Mouse (Mus musculus) ES-E14 (cell line): ENCODE results near the gene Apbb1ip. TPM values are rescaled to one million over a fixed set of nuclear protein-coding genes. Genes with fewer than 3 reads are reported as not detected.

Source experiments
- DNase-seq: peaks from one replicate; pipeline ENCODE4 v3.0.0-alpha.2; 2013; ENCODE audit warnings: low read depth, low spot score
- H3K27ac ChIP-seq: 2 replicates; pipeline ENCODE4 v1.5.1; 2012; ENCODE audit warnings: low read depth, mild to moderate bottlenecking, low read length, moderate library complexity, mixed read lengths; ENCODE audit not compliant: poor library complexity, insufficient read depth, severe bottlenecking
- H3K36me3 ChIP-seq: 2 replicates; pipeline ENCODE4 v1.6.1; 2012; ENCODE audit warnings: mild to moderate bottlenecking, low read length, moderate library complexity, mixed read lengths; ENCODE audit not compliant: control insufficient read depth, poor library complexity, insufficient read depth, severe bottlenecking
- H3K4me1 ChIP-seq, 2 experiments: fragments of 150-350 bp in 1 of 2; sonication (generic) in 1 of 2; 2 replicates each; pipeline ENCODE4 v1.6.1; 2012; ENCODE audit warnings: low read length in 2 of 2, mild to moderate bottlenecking in 1 of 2, mixed read lengths in 1 of 2; ENCODE audit not compliant: control insufficient read depth in 2 of 2, insufficient read depth in 2 of 2, poor library complexity in 1 of 2
- H3K4me3 ChIP-seq, 2 experiments: fragments of 150-350 bp in 1 of 2; sonication (generic) in 1 of 2; 2 replicates each; pipeline ENCODE4 v1.5.1; 2012; ENCODE audit warnings: low read length in 2 of 2, low read depth in 1 of 2, mild to moderate bottlenecking in 1 of 2, mixed read lengths in 1 of 2; ENCODE audit not compliant: insufficient read depth in 1 of 2, poor library complexity in 1 of 2, severe bottlenecking in 1 of 2
- H3K9ac ChIP-seq: 2 replicates; pipeline ENCODE4 v1.6.1; 2012; ENCODE audit warnings: low read depth, mild to moderate bottlenecking, low read length, mixed read lengths; ENCODE audit not compliant: poor library complexity, insufficient read depth, severe bottlenecking
- H3K9me3 ChIP-seq: fragments of 150-350 bp; sonication (generic); 2 replicates; pipeline ENCODE4 v1.6.1; 2012; ENCODE audit warnings: low read depth, mild to moderate bottlenecking, low read length; ENCODE audit not compliant: control insufficient read depth, insufficient read depth
- CHD2 ChIP-seq: IDR thresholded peaks from 2 replicates; pipeline ENCODE4 v1.6.1; 2014; ENCODE audit warnings: mild to moderate bottlenecking, low read depth, low read length, inconsistent platforms
- HCFC1 ChIP-seq: IDR thresholded peaks from 2 replicates; pipeline ENCODE4 v1.6.1; 2012; ENCODE audit warnings: low read length, inconsistent platforms, borderline replicate concordance; ENCODE audit not compliant: insufficient read depth
- MAFK ChIP-seq: IDR thresholded peaks from 2 replicates; pipeline ENCODE4 v1.6.1; 2014; ENCODE audit warnings: mild to moderate bottlenecking, low read depth, low read length, inconsistent platforms; ENCODE audit not compliant: insufficient read depth
- ZC3H11A ChIP-seq: IDR thresholded peaks from 2 replicates; pipeline ENCODE4 v1.6.1; 2012; ENCODE audit warnings: low read depth, mild to moderate bottlenecking, inconsistent platforms, low read length, borderline replicate concordance
- ZNF384 ChIP-seq: IDR thresholded peaks from 2 replicates; pipeline ENCODE4 v1.6.1; 2012; ENCODE audit warnings: low read depth, low read length, inconsistent platforms
- in situ Hi-C, 2 experiments: fragments of 600-800 bp; cut with MboI; formaldehyde crosslinking; loops; one replicate each; pipeline ENCODE4 v1.15.1; 2025; ENCODE audit warnings: low sequenced_read_pairs in 2 of 2, inconsistent platforms in 1 of 2; ENCODE audit not compliant: unreplicated experiment in 2 of 2
- total RNA-seq: library from RNA; depleted of rRNA; stranded (reverse); fragments of 300-350 nt; gene quantifications from 2 replicates; pipeline ENCODE4 v1.2.3, GENCODE M21; 2012

Gene Apbb1ip
- total RNA-seq, 1 experiment = 0.18 TPM

GRCm38 (mm10) chr2:22788658-22789057 lies 14.8 kb downstream of the Apbb1ip start:
- no peak overlapping the region for H3K27ac ChIP-seq
- no peak overlapping the region for H3K9ac ChIP-seq
- TF ChIP-seq ZNF384 (no peak), HCFC1 (no peak), ZC3H11A (no peak), MAFK (peak; percentile 74)
- no peaks in the 10 kb centered on the region for H3K36me3 ChIP-seq
- no peaks in the 10 kb centered on the region for H3K4me1 ChIP-seq
- DNase-seq = no peak
- in situ Hi-C loops = no loop called here
- no peak overlapping the region for H3K4me3 ChIP-seq
- H3K9me3 ChIP-seq = no peaks in the 10 kb centered on the region

GRCm38 (mm10) chr2:22789576-22789975 lies 15.7 kb downstream of the Apbb1ip start:
- in situ Hi-C loops = no loop called here

GRCm38 (mm10) chr2:22790435-22790834 lies 16.5 kb downstream of the Apbb1ip start:
- in situ Hi-C loops = no loop called here
- no peaks in the 10 kb centered on the region for H3K9me3 ChIP-seq

More at GRCm38 (mm10) chr2:22789576-22789975, 15.7 kb downstream of the Apbb1ip start:
- Histone ChIP-seq H3K36me3 (no peaks in the 10 kb centered on the region), H3K27ac (no peak overlapping the region), H3K4me3 (no peak overlapping the region), H3K4me1 (no peaks in the 10 kb centered on the region), H3K9me3 (no peaks in the 10 kb centered on the region), H3K9ac (no peak overlapping the region)
- TF ChIP-seq ZNF384 (no peak), CHD2 (no peak), ZC3H11A (no peak), HCFC1 (no peak), MAFK (no peak)
- DNase-seq = no peak

GRCm38 (mm10) chr2:22795087-22795486 lies 21.2 kb downstream of the Apbb1ip start:
- Histone ChIP-seq H3K36me3 (no peaks in the 10 kb centered on the region), H3K4me3 (no peak overlapping the region), H3K4me1 (no peaks in the 10 kb centered on the region), H3K27ac (no peak overlapping the region), H3K9me3 (no peaks in the 10 kb centered on the region), H3K9ac (no peak overlapping the region)
- DNase-seq = no peak
- no peak for TF ChIP-seq ZC3H11A
- in situ Hi-C loops = no loop called here

More at GRCm38 (mm10) chr2:22790435-22790834, 16.5 kb downstream of the Apbb1ip start:
- no peak overlapping the region for H3K27ac ChIP-seq
- no peak for TF ChIP-seq ZNF384
- no peak for TF ChIP-seq ZC3H11A
- TF ChIP-seq MAFK = no peak
- DNase-seq = no peak
- no peak overlapping the region for H3K9ac ChIP-seq
- H3K4me3 ChIP-seq = no peak overlapping the region
- H3K4me1 ChIP-seq = no peaks in the 10 kb centered on the region
- H3K36me3 ChIP-seq = no peaks in the 10 kb centered on the region

GRCm38 (mm10) chr2:22796487-22796886 lies 22.6 kb downstream of the Apbb1ip start:
- TF ChIP-seq ZNF384 (no peak), CHD2 (no peak), HCFC1 (no peak), MAFK (no peak), ZC3H11A (no peak)
- H3K9me3 ChIP-seq = no peaks in the 10 kb centered on the region
- in situ Hi-C loops = no loop called here
- no peak overlapping the region for H3K9ac ChIP-seq
- H3K4me1 ChIP-seq = no peaks in the 10 kb centered on the region
- H3K4me3 ChIP-seq = no peak overlapping the region
- no peaks in the 10 kb centered on the region for H3K36me3 ChIP-seq
- no peak for DNase-seq
- no peak overlapping the region for H3K27ac ChIP-seq
